Mouse (Mus musculus) brain, embryonic 18.5 days (tissue): Measurements from ENCODE around the gene 1700019D03Rik.
"Not testable (repeated sequence)": the region's sequence is repeated elsewhere in the genome, so short reads cannot be mapped to it uniquely, and the experiment has no call there.

Experiments used
- DNase-seq: peaks from one replicate; pipeline ENCODE4 v3.0.0-alpha.2; 2012; ENCODE audit warnings: low read depth, low spot score

The 1700019D03Rik gene

GRCm38 (mm10) chr1:52954456-52954855 is 65.5 kb downstream of the 1700019D03Rik start:
- no peak for DNase-seq

- DNase-seq, result no peak
Measured at GRCm38 (mm10) chr1:52953548-52953947, 66.4 kb downstream of the 1700019D03Rik start.

DNA sequence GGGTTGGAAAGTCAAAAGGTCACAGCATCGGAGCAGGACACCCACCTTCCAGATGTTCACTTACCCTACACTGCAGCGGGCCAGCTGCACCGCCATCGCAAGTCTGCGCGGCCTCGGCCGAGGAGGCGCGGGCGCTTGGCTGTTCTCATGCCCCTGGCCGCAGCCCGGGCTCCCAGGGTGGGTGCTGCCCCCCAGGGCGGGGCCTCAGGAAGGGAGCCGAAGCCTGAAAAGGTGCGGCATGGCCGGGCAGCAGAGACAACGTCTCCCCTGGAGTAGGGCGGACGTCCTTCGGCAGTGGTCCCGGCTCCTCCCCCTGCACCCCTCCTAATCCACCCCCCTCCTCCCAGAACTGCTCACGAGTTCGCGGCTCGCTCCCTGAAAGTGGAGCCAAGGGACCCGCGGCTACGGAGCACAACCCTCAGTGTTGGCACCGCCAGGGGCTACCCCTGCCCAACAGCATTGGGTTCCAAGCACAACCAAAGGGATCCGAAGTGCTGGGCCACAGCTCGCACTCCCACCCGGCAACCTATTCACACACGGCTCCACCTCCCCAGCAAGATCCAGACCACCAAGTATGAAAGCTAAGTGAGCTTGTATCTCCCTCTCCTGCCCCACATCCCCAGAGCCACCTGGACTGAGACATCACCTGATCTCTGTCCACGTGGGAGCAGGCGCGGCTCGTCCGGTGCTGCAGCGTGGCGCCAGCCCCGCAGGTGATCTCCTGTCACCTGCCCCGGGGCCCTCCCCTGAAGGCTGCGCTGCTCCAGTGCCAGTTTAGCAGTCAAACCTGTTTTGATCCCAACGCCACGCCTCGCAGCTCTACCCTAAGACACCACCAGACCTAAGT is 67.2 kb downstream of the 1700019D03Rik start:
- no peak for DNase-seq

GRCm38 (mm10) chr1:52952143-52952542 is 67.8 kb downstream of the 1700019D03Rik start:
- DNase-seq, result no peak

DNA sequence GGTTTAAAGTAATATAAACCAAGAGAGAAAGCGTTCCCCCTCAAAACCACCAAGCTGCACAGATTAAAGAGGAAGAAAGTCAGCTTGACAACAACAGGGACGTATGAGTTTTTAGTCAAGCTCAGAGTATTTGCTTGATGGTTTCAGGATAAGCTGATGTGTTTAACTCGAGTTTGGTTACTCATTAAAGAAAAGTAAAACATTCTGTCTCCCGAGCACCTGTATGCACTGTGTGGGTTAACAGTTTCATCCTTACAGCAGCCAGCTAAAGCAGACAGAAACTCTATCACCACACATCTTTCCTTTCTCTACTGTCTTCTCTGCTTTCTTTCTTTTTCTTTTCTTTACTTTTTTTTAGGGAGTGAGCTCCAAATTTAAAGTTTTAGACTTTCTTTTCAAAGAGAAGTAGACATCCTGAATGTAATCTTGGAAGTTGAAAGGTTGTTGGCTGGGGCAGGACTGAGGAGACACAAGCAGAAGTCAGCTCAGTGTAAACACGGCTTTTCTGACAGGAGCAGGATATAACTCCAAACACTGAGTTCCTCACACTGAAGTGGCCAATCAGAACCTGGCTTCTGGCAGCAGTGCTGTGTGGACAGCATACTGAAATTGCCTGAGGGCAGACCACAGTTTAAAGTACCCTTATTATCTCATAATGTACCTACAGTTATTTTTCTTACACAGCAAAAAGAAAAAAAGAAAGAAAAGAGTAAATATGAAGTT is 68.7 kb downstream of the 1700019D03Rik start:
- no peak for DNase-seq

- no peak for DNase-seq
Measured at GRCm38 (mm10) chr1:52947895-52948294, 72.1 kb downstream of the 1700019D03Rik start.

GRCm38 (mm10) chr1:52939021-52939420 is 81.0 kb downstream of the 1700019D03Rik start:
- no peak for DNase-seq

GRCm38 (mm10) chr1:52934494-52934893 is 85.5 kb downstream of the 1700019D03Rik start:
- no peak for DNase-seq

- not testable (repeated sequence) for DNase-seq
Measured at GRCm38 (mm10) chr1:52924482-52924881, 95.5 kb downstream of the 1700019D03Rik start.

DNA sequence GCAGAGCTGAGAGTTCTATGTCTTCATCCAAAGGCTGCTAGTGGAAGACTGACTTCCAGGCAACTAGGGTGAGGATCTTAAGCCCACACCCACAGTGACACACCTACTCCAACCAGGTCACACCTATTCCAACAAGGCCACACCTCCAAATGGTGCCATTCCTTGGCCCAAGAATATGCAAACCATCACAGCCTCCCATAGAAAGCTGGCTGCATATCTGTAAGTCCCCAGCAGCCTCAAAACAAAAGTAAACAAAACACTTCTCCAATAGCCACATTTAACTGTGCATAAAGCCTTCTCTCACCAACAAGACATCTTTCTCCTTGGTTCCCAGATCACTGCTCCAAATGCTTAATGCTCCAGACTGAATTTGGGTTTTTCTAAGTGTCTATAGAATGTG is 101.1 kb downstream of the 1700019D03Rik start:
- DNase-seq, result not testable (repeated sequence)

DNA sequence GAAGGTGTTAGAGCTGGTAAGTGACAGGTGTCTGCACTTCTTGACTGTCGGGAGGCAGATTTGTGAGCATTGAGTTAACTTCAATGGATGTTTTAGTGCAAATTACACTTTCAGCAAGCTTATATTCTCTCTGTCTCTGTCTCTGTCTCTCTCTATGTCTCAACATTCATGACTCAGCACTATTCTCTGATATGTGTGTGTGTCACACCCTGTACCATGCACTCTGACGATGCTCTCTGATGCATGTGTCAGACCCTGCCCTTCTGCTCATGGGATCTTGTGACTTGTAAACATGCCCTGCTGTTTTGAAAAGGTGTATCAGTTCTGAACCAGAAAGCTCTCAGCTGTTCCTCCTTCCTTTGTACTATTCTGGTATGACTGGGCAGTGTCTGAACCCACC is 103.3 kb downstream of the 1700019D03Rik start:
- DNase-seq, result no peak

DNA sequence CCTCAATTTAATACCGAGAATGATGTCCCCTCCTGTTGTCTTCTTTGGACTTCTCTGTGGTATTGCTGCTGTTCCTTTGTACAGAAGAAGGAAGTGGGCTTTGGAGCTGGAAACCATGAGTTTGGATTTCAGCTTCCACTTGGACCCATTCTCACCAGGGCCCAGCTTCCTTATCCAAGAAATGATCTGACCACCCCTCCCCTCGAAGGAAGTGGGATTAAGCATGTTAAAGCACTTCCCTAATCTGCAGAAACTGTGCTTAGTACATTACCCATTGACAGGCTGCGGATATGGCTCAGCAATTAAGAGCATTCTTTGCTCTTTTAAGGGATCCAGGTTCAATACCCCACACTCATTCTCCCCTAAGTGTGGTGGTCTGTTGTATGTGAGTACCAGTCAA is 110.2 kb downstream of the 1700019D03Rik start:
- no peak for DNase-seq

GRCm38 (mm10) chr1:52884208-52884607 is 135.8 kb downstream of the 1700019D03Rik start:
- DNase-seq, result no peak
